Mouse (Mus musculus) kidney, adult 2 months (tissue): ENCODE measurements at regions not wholly inside any gene's neighbourhood (a gene's known extent, or its start where the extent isn't known, plus 50 kb on each side); places are given as distances from the start of the nearest gene placed in this dataset.

Experiments
- CTCF ChIP-seq: fragments of 200-500 bp; conservative IDR thresholded peaks from 2 replicates; pipeline ENCODE4 v1.5.1; 2011; ENCODE audit warnings: low read depth, mild to moderate bottlenecking, control low read depth, low read length, moderate library complexity, mixed read lengths; ENCODE audit not compliant: insufficient read depth, insufficient read length
- POLR2A ChIP-seq: fragments of 200-500 bp; IDR thresholded peaks from one replicate; pipeline ENCODE4 v1.6.1; 2011; ENCODE audit warnings: low read depth, low read length, control low read depth

DNA sequence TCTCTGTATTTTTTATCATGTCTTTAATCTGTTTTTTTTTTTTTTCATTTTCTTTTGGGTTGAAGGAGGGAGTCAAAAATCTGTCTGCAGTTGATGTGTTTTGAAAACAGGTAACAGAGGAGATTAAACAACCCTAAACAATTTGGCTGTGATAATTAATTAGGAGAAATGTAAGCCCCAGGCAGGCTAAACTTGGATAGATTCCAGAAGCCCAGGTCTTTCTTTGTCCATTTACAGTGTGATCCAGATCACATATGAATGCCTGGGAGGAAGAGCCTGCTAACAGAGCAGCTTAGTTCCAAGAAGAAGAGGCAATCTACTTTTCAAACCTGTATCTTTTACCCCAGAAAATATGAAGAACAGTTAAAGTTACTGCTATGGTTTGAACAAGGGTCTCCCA lies 150.0 kb upstream of the Opcml start:
- TF ChIP-seq CTCF (no peak), POLR2A (no peak)
